Mouse (Mus musculus): Measurements from ENCODE around the gene Gnao1. TPM values are rescaled to one million over a fixed set of nuclear protein-coding genes. Genes with fewer than 3 reads are reported as not detected.

Gnao1 gene
- polyA plus RNA-seq, 1 experiment: not detected

GRCm38 (mm10) chr8:93835771-93836170 lies 26.0 kb downstream of the Gnao1 start:
- TF ChIP-seq GATA1 (IDR thresholded peaks at IDR 0.05; ENCODE audit: low read length): no peak

DNA sequence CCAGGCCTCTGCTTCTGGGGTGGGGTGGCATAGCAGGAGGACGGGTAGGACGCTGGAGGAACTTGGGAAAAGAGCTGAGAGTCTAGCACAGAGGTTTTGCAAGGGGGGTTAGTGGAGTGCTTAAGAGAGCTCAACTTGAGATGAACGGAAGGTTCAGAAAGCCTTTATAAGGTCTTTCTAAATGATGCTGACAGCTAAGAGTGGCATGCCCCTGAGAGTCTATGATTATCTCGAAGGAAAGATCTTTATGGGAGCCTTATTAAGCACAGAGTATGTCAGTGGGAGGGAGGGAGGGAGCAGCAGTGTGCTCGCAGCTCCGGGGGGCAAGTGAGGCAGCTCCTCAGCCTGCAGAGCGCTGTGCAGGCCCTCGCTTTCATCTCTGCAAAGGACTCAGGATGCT lies 29.3 kb downstream of the Gnao1 start:
- TF ChIP-seq GATA1 (IDR thresholded peaks at IDR 0.05; ENCODE audit: low read length): no peak

- TF ChIP-seq GATA1 (IDR thresholded peaks at IDR 0.05; ENCODE audit: low read length): no peak
Measured at GRCm38 (mm10) chr8:93840486-93840885, 30.7 kb downstream of the Gnao1 start.

DNA sequence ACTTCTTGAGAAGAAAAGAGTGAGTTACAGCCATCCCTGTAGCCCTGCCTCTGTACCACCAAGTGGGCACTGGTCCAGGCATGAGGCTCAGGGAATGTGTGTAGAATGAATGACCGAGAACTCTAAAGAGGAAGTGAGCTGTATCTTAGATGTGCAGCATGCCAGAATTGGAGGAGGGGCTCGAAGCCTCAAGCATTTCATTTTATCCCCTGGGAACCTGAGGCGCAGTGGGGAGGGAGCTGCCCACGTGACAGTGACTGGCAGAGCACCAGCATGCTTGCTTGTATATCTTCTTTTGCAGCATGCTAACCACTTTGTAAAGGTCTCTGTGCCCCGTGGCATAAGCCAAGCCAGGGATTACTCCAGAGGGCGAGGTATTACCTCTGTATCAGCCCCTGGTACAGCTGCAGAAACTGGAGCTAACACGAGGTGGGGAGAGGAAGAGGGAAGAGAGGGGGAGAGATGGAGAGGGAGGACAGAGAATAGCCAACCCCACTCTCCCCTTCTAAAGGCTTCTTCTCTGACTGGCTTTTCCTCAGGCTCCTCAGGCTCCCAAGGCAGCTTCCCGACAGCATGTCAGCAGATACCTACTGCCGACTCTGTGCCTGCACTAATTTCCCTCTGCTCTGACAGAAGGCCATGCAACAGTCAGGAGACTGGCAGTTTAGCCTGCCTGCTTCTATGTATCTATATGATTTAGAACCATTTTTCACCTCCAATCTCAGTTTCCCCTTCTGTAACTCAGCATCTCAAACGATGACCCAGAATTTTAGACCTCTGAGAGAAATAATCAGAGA lies 31.4 kb downstream of the Gnao1 start:
- TF ChIP-seq GATA1 (IDR thresholded peaks at IDR 0.05; ENCODE audit: low read length): no peak

DNA sequence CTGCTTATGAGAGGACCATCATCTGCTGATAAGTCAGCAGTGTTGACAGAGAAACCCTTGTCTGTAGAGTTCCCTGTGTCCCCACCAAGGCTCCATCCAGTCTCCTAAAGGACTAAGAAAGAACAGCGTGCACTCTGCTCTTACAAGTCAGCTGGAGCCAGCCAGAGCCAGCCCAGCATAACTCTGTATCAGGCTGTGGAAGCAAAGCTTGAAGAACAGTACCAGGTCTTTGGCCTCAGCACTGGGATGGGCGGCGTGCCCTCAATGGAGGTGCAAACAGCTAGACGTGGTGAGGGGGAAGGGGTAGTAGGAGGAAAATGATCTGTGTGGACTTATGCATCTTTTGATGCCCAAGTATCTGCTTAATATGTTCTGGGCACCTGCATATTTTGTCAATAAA lies 32.8 kb downstream of the Gnao1 start:
- no peak for TF ChIP-seq GATA1 (IDR thresholded peaks at IDR 0.05; ENCODE audit: low read length)

GRCm38 (mm10) chr8:93843858-93844502 lies 34.2 kb downstream of the Gnao1 start:
- no peak for TF ChIP-seq GATA1 (IDR thresholded peaks at IDR 0.05; ENCODE audit: low read length)

DNA sequence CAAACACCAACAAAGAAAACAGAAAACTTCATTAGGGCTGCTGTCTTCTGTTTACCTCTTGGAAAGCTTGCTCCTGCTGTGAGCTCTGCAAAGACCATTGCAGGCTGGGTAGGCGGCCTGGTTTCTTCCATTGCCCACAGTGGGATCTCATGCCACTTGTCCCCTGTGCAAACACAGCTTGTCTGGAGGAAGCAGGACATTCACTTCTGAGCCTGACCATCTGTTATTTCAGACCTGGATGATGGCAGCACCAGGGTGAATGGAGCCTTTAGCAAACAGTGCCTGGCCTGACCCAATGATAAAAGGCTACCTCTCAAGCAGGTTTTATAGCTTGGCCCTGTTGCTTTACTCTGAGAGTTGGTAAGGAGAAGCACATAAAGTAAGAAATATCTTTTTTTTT lies 35.4 kb downstream of the Gnao1 start:
- no peak for TF ChIP-seq GATA1 (IDR thresholded peaks at IDR 0.05; ENCODE audit: low read length)

- TF ChIP-seq GATA1 (IDR thresholded peaks at IDR 0.05; ENCODE audit: low read length): no peak
Measured at GRCm38 (mm10) chr8:93852087-93852645, 42.4 kb downstream of the Gnao1 start.

DNA sequence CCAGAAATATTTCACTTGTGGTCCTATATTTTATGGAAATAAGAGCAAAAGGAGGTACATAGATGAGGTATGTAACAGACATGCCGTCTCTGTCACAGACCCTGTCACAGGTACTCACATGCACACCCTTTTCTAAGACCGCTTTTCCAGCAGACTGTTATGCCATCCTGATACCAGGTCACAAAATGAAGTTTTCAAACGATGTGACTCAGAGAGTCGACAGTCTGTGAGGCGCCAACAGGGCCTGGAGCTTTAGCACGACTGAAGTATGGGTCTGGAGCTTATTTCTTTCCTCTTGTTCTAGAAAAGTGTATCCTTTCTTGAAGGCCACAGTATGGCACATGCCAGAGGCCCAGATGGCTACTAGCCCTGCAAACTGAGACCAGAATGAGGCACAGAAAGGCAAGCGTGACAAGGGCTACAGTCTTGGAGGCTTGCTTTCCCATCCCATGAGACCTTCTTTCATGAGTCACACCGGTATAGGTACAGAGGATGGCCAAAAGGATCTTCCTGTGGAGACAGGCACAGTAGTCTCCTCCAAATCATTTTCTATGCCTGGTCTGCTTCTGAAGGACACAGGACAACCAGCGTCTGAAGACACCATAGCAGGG lies 43.2 kb downstream of the Gnao1 start:
- TF ChIP-seq GATA1 (IDR thresholded peaks at IDR 0.05; ENCODE audit: low read length): no peak

DNA sequence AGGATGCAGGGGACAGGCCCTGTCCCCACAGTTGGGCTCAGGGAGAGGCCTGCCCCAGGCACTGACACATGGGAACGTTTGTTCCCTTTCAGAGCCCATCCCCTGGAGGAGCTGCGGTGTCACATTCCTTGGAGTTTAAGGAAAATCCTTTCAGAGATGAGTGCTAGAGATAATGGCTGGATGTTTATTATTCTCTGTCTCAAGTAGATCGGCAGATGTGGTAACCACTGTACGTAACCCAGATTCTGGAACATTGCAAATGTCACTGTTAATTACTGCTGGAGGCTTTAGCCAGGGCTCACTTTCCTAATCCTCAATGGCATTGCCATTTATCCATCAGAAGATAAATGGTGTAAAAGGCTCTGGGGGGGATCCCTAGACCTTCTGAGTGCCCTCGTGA lies 44.9 kb downstream of the Gnao1 start:
- TF ChIP-seq GATA1 (IDR thresholded peaks at IDR 0.05; ENCODE audit: low read length): no peak

DNA sequence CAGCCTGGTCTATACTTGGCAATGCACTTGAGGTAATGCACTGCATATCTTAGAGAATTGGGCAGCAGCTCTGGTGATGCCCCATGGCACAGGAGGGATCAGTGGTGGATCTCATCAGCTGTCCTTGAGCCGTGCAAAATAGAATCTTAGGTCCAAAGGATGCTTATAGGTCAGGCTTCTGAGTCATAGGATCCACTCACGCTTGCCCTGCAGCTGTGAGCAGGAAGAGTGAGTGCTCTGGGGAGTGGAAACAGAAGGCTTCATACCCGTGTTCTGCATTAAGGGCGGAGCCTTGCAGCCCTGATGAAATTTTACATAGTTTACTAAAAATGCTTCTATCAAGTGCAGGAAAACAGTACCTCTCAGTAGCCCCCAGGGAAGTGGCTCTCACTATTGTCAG lies 45.5 kb downstream of the Gnao1 start:
- no peak for TF ChIP-seq GATA1 (IDR thresholded peaks at IDR 0.05; ENCODE audit: low read length)

GRCm38 (mm10) chr8:93857144-93857543 lies 47.4 kb downstream of the Gnao1 start:
- no peak for TF ChIP-seq GATA1 (IDR thresholded peaks at IDR 0.05; ENCODE audit: low read length)

DNA sequence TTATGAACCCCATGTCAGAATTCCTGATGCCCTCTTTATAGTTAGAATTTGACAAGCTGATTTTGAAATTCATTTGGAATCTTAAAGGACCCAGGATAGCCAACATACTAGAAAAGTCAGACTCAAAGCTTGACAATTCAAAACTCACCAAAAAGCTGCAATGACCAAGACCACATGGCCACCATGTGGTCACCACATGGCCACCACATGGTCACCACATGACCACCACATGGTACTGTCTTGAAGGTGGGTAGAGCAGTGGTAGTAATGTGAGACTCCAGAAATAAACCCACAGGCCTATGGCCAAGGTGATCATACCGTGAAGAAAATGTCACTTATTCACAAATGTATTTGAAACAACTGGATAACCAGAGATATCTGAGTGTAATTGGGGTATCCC lies 48.5 kb downstream of the Gnao1 start:
- no peak for TF ChIP-seq GATA1 (IDR thresholded peaks at IDR 0.05; ENCODE audit: low read length)

GRCm38 (mm10) chr8:93860020-93860419 lies 50.3 kb downstream of the Gnao1 start:
- TF ChIP-seq GATA1 (IDR thresholded peaks at IDR 0.05; ENCODE audit: low read length): no peak

DNA sequence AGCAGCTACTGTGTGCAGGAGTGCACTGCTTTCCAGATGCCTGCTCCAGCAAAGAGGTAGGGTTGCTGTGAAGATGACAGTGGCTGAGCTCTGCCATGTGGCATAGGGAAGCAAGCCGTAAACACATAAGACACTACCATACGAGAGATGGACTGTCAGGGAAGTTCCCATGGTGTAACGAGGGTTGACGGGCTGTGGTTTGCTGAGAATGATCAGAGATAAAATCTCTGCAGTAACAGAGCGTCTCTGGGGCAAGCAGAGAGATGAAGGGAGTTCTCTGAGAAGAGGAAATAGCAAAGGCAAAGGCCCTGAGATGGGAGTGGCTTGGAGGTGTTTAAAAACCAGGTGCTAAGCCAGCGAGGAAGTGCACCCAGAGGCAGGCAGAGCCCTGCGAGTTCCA lies 54.3 kb downstream of the Gnao1 start:
- TF ChIP-seq GATA1 (IDR thresholded peaks at IDR 0.05; ENCODE audit: low read length): no peak

DNA sequence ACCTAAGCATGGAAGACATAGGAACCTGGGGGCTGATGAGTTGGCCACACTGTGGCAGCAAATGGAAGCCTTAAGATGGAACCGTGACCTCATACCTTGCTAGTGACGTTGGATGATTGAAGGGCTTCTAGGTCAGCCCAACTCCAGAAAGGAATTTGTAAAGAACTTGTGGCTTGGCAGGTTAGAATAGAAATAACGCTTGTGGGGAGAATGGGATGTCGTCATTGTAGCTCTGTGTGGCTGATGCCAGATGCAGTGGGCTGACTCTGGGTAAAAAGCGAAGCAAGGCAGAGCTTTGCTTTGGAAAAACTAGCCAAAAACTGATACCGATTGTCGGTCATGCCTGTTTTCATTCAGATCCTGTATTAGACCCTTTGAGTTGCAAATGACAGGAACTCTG lies 56.5 kb downstream of the Gnao1 start:
- no peak for TF ChIP-seq GATA1 (IDR thresholded peaks at IDR 0.05; ENCODE audit: low read length)

Data from G1E-ER4 (cell line).